Mouse (Mus musculus) brain, embryonic 14.5 days (tissue): ENCODE measurements around the gene Rundc3a.

Source experiments
- CTCF ChIP-seq: fragments of 200-500 bp; IDR thresholded peaks from 2 replicates; pipeline ENCODE4 v1.5.1; 2012; ENCODE audit warnings: inconsistent platforms, mild to moderate bottlenecking, moderate library complexity, borderline replicate concordance; ENCODE audit not compliant: insufficient read depth, insufficient read length; ENCODE audit errors: extremely low read depth
- POLR2A ChIP-seq: fragments of 200-500 bp; IDR thresholded peaks from 2 replicates; pipeline ENCODE4 v1.6.1; 2012; ENCODE audit warnings: mild to moderate bottlenecking, inconsistent platforms, borderline replicate concordance; ENCODE audit not compliant: poor library complexity, insufficient read depth, insufficient read length, severe bottlenecking; ENCODE audit errors: extremely low read depth

DNA sequence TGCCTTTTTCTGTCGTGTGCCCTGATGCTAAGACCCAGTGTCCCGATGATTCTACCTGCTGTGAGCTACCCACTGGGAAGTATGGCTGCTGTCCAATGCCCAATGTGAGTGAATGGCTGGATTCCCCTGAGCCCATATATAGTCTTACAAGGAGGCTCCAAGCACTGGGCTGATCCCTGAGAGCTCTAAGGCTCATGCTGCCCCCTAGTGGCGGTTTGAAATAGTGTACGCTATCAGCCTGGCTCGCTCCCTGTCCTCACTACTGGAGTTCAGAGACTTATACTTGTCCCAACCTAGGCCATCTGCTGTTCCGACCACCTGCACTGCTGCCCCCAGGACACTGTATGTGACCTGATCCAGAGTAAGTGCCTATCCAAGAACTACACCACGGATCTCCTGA lies 41.2 kb downstream of the Rundc3a start:
- TF ChIP-seq CTCF: peak; percentile 92
- no peak for TF ChIP-seq POLR2A
